Mouse (Mus musculus) erythroid progenitor cell, adult 5-6 weeks (primary cell): Measurements from ENCODE around the gene Tfg. TPM values are rescaled to one million over a fixed set of nuclear protein-coding genes. Genes with fewer than 3 reads are reported as not detected.

Experiments
- ATAC-seq: replicated peaks from 2 replicates; pipeline ENCODE4 v1.8.0; 2016; ENCODE audit warnings: moderate number of reproducible peaks, mild to moderate bottlenecking, moderate TSS enrichment, inconsistent platforms; ENCODE audit not compliant: poor library complexity, low FRiP score, severe bottlenecking
- total RNA-seq, 2 experiments: library from RNA; stranded (forward) in 1 of 2; stranded (reverse) in 1 of 2; fragments of 150-400 nt in 1 of 2; fragments of 186-747, 209-891 nt in 1 of 2; gene quantifications; 2 replicates each; pipeline versions ENCODE4 v1.2.3 to v1.2.4; 2015 to 2017; ENCODE audit warnings: low replicate concordance in 2 of 2

The Tfg gene
- total RNA-seq, 2 experiments from 2014 or later = 55.2 to 65.0 TPM

DNA sequence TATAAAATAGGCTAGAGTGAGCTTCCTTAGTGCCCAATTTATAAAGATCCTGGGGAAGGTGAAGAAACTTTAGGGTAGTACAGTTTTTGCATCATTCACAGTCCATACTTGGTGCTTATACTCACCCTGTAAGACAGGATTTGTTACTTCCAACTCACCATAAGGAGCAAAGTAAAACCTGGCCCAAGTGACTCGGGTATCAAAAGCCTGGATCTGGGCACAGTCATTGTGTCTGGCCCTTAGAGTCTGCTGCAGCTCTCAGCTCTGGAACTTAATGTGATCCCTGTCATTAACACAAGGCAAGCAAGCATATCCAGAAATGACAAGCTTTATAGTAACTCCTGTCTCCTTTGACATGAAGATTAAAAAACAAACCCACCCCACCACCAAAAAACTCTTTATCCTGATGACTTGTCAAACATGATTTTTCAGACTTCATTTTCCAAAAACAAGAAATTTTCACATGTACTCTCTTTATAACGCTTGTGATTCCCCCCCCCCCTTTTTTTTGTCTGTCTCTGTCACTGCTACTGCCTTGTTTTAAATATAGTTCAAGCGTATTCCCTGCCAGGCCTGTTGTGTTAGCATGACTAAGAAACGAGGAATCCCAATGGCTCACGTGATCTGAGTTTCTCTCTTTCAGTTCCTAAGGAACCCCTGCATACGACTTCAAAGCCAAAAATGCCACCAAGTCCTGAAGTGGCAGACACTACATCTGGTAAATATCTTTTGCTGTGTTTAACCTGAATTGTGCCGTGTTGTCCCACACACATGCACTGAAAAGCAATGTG is 70.7 kb downstream of the Tfg start:
- no peak for ATAC-seq

DNA sequence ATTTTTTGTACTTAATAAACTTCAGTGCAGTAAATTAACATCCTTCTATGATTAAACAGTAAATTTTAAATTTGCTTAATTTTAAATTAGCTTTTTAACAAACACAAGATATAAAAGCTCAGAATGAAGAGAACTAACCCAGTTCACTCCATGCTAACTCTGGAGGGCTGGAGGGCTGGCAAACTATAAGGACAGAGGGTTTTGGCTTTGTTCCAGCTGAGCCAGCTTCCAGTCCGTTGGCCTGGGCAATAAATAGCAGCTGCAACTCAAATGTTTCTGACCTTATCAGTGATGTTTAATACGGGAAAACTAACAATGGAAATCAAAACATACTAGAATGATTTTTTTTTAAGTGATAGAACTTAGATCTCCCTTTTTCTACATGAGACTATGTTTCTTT is 72.0 kb downstream of the Tfg start:
- ATAC-seq = no peak

Other genes with a start within 250 kb of the Tfg start
- 4.0 TPM in 1 of 2 replicates, not detected in the other for gene Abi3bp, start 239.6 kb downstream of the Tfg start, total RNA-seq (2015; ENCODE audit: low replicate concordance)
- gene Abi3bp, start 239.6 kb downstream of the Tfg start, total RNA-seq (2017; ENCODE audit: low replicate concordance) = 1.9 TPM in 1 of 2 replicates, not detected in the other
- gene Adgrg7, start 78.4 kb upstream of the Tfg start, total RNA-seq (2015; ENCODE audit: low replicate concordance) = 1.8 and 6.7 TPM in 2 replicates
- 0.26 and 2.0 TPM in 2 replicates for gene Adgrg7, start 78.4 kb upstream of the Tfg start, total RNA-seq (2017; ENCODE audit: low replicate concordance)
- not detected in 2 replicates for gene Tmem45a, start 168.7 kb upstream of the Tfg start, total RNA-seq (2015; ENCODE audit: low replicate concordance)
- not detected in 2 replicates for gene Tmem45a, start 168.7 kb upstream of the Tfg start, total RNA-seq (2017; ENCODE audit: low replicate concordance)
- gene Lnp1, start 210.6 kb upstream of the Tfg start, total RNA-seq (2015; ENCODE audit: low replicate concordance) = not detected in 2 replicates
- gene Lnp1, start 210.6 kb upstream of the Tfg start, total RNA-seq (2017; ENCODE audit: low replicate concordance) = not detected in 2 replicates